Mouse (Mus musculus) limb, embryonic 11.5 days (tissue): ENCODE results near the gene Dzip1l. TPM values are rescaled to one million over a fixed set of nuclear protein-coding genes. Genes with fewer than 3 reads are reported as not detected.
"Not testable (repeated sequence)": the region's sequence is repeated elsewhere in the genome, so short reads cannot be mapped to it uniquely, and the experiment has no call there.

Source experiments
- ATAC-seq: fragments of 200-750 bp; cut with Nextera tagmentation; 2 replicates; pipeline ENCODE4 v1.8.0; 2017; ENCODE audit warnings: low read depth; ENCODE audit not compliant: insufficient number of reproducible peaks, low FRiP score, low TSS enrichment
- DNase-seq: peaks from one replicate; pipeline ENCODE4 v3.0.0-alpha.2; 2015; ENCODE audit warnings: low spot score
- H3K27ac ChIP-seq: fragments of 300-500 bp; sonication (generic); replicated peaks from 2 replicates; pipeline ENCODE4 v1.5.1; 2014; ENCODE audit warnings: low read depth, mild to moderate bottlenecking, low read length
- H3K27me3 ChIP-seq: fragments of 300-500 bp; sonication (generic); 2 replicates; pipeline ENCODE4 v1.6.1; 2014; ENCODE audit warnings: mild to moderate bottlenecking, low read length, mixed read lengths; ENCODE audit not compliant: control insufficient read depth, insufficient read depth
- H3K36me3 ChIP-seq: fragments of 300-500 bp; sonication (generic); 2 replicates; pipeline ENCODE4 v1.6.1; 2014; ENCODE audit warnings: mild to moderate bottlenecking, low read length, moderate library complexity, mixed read lengths; ENCODE audit not compliant: control insufficient read depth, insufficient read depth
- H3K4me1 ChIP-seq: fragments of 300-500 bp; sonication (generic); 2 replicates; pipeline ENCODE4 v1.6.1; 2014; ENCODE audit warnings: low read length, mixed read lengths; ENCODE audit not compliant: control insufficient read depth, insufficient read depth
- H3K4me2 ChIP-seq: fragments of 300-500 bp; sonication (generic); 2 replicates; pipeline ENCODE4 v1.6.1; 2014; ENCODE audit warnings: low read depth, mild to moderate bottlenecking, moderate library complexity; ENCODE audit not compliant: severe bottlenecking
- H3K4me3 ChIP-seq: fragments of 300-500 bp; sonication (generic); 2 replicates; pipeline ENCODE4 v1.5.1; 2014; ENCODE audit warnings: low read depth, low read length
- H3K9ac ChIP-seq: fragments of 300-500 bp; sonication (generic); 2 replicates; pipeline ENCODE4 v1.6.1; 2014; ENCODE audit warnings: mild to moderate bottlenecking, low read length
- H3K9me3 ChIP-seq: fragments of 300-500 bp; sonication (generic); 2 replicates; pipeline ENCODE4 v1.6.1; 2016; ENCODE audit warnings: low read length; ENCODE audit not compliant: control insufficient read depth
- WGBS: fragments of 180-500 bp; shearing (Covaris S2); extraction: QIAGEN DNeasy Blood & Tissue Kit; methylation state at CpG from one replicate; pipeline ENCODE4 v1.1.7; 2014; 5-methylcytosine and 5-hydroxymethylcytosine counted together
- polyA plus RNA-seq: library from polyadenylated mRNA; unstranded; fragments of >200 nt; fragmentation: Nextera tagmentation; extraction: Ambion mirVana; gene quantifications from 2 replicates; pipeline ENCODE4 v1.2.1, GENCODE M21; 2014

The Dzip1l gene
- polyA plus RNA-seq, result 19.1 and 22.9 TPM in 2 replicates

GRCm38 (mm10) chr9:99629281-99630011 is at the start of gene Dzip1l:
TSS of gene Dzip1l (plus strand) at chr9:99629496.
- no peaks in the 10 kb centered on the region for H3K27me3 ChIP-seq
- peak within 1 kb of the TSS; percentile 62 for H3K4me3 ChIP-seq
- peak within 1 kb of the TSS; percentile 84 for H3K9ac ChIP-seq
- peak within 1 kb of the TSS; percentile 78 for H3K4me2 ChIP-seq
- under 1% methylated on average over 44 of the region's 44 CpGs for WGBS
- H3K36me3 ChIP-seq, result no peaks in the 10 kb centered on the region
- DNase-seq (peak; percentile 86), ATAC-seq (peak; percentile 94)
- H3K9me3 ChIP-seq, result no peaks in the 10 kb centered on the region
- H3K27ac ChIP-seq, result peak within 1 kb of the TSS; percentile 73
- H3K4me1 ChIP-seq, result peaks cover 7% of the 10 kb centered on the region; the same call in 1 of the 2 replicates

GRCm38 (mm10) chr9:99580655-99581054 is 48.6 kb upstream of the Dzip1l start:
- no peak overlapping the region for H3K4me3 ChIP-seq
- H3K4me1 ChIP-seq, result 0 out of 2 replicates have a peak, but pooled peaks cover 2% of the 10 kb centered on the region
- no peak overlapping the region for H3K9ac ChIP-seq
- peaks cover 11% of the 10 kb centered on the region; the same call in 1 of the 2 replicates for H3K36me3 ChIP-seq
- DNase-seq, result peak; percentile 37
- H3K27ac ChIP-seq, result no peak overlapping the region
- ATAC-seq, result no peak
- no peaks in the 10 kb centered on the region for H3K27me3 ChIP-seq
- no peaks in the 10 kb centered on the region for H3K9me3 ChIP-seq
- 54% methylated on average over 2 of the region's 2 CpGs for WGBS
- H3K4me2 ChIP-seq, result no peak overlapping the region

GRCm38 (mm10) chr9:99587505-99588202 is 41.6 kb upstream of the Dzip1l start:
- ATAC-seq (peak; percentile 76; the same call in 1 of the 2 replicates), DNase-seq (peak; percentile 80)
- H3K27me3 ChIP-seq, result no peaks in the 10 kb centered on the region
- H3K4me1 ChIP-seq, result no peaks in the 10 kb centered on the region
- H3K36me3 ChIP-seq, result peaks cover 8% of the 10 kb centered on the region; the same call in 1 of the 2 replicates
- H3K9me3 ChIP-seq, result no peaks in the 10 kb centered on the region
- H3K27ac ChIP-seq, result no peak overlapping the region
- no peak overlapping the region for H3K4me2 ChIP-seq
- WGBS, result 30% methylated on average over 8 of the region's 8 CpGs
- no peak overlapping the region for H3K9ac ChIP-seq
- H3K4me3 ChIP-seq, result no peak overlapping the region

- no peak overlapping the region for H3K9ac ChIP-seq
- no peaks in the 10 kb centered on the region for H3K9me3 ChIP-seq
- 75% methylated on average over 8 of the region's 8 CpGs for WGBS
- no peak overlapping the region for H3K27ac ChIP-seq
- no peak overlapping the region for H3K4me2 ChIP-seq
- H3K4me1 ChIP-seq, result no peaks in the 10 kb centered on the region
- DNase-seq (no peak), ATAC-seq (no peak)
- no peaks in the 10 kb centered on the region for H3K27me3 ChIP-seq
- no peak overlapping the region for H3K4me3 ChIP-seq
- no peaks in the 10 kb centered on the region for H3K36me3 ChIP-seq
Measured at GRCm38 (mm10) chr9:99591144-99591543, 38.2 kb upstream of the Dzip1l start.

GRCm38 (mm10) chr9:99599127-99599526 is 30.2 kb upstream of the Dzip1l start:
- H3K27ac ChIP-seq, H3K27me3 ChIP-seq, H3K9ac ChIP-seq, H3K9me3 ChIP-seq, H3K4me3 ChIP-seq, H3K4me1 ChIP-seq, ATAC-seq, H3K36me3 ChIP-seq, DNase-seq, H3K4me2 ChIP-seq: not testable (repeated sequence)
- 91% methylated on average over 6 of the region's 6 CpGs for WGBS

GRCm38 (mm10) chr9:99603566-99603965 is 25.7 kb upstream of the Dzip1l start:
- Histone ChIP-seq H3K9me3 (no peaks in the 10 kb centered on the region), H3K27ac (no peak overlapping the region), H3K4me1 (no peaks in the 10 kb centered on the region), H3K4me3 (no peak overlapping the region), H3K36me3 (no peaks in the 10 kb centered on the region), H3K27me3 (no peaks in the 10 kb centered on the region), H3K9ac (no peak overlapping the region), H3K4me2 (no peak overlapping the region)
- DNase-seq, result no peak
- 70% methylated on average over 2 of the region's 2 CpGs for WGBS
- ATAC-seq, result no peak

GRCm38 (mm10) chr9:99612202-99612601 is 17.1 kb upstream of the Dzip1l start, which contains the start of gene A4gnt:
TSS of gene A4gnt (plus strand) at chr9:99612502.
- Histone ChIP-seq H3K27ac (no peak within 1 kb of the TSS), H3K9me3 (no peaks in the 10 kb centered on the region), H3K36me3 (no peaks in the 10 kb centered on the region), H3K4me1 (no peaks in the 10 kb centered on the region), H3K27me3 (no peaks in the 10 kb centered on the region), H3K9ac (no peak within 1 kb of the TSS), H3K4me2 (no peak within 1 kb of the TSS), H3K4me3 (no peak within 1 kb of the TSS)
- ATAC-seq, result no peak
- DNase-seq, result no peak
- 53% methylated on average over 2 of the region's 2 CpGs for WGBS

GRCm38 (mm10) chr9:99619688-99620087 is 9.6 kb upstream of the Dzip1l start:
- Histone ChIP-seq H3K4me3 (no peak overlapping the region), H3K9me3 (no peaks in the 10 kb centered on the region), H3K4me2 (no peak overlapping the region), H3K36me3 (no peaks in the 10 kb centered on the region), H3K4me1 (no peaks in the 10 kb centered on the region), H3K27ac (no peak overlapping the region), H3K27me3 (no peaks in the 10 kb centered on the region), H3K9ac (no peak overlapping the region)
- no peak for ATAC-seq
- WGBS, result 94% methylated on average over 8 of the region's 8 CpGs
- no peak for DNase-seq
